Mouse (Mus musculus): Measurements from ENCODE around the gene Emsy.

GRCm38 (mm10) chr7:98702283-98703240, 46.0 kb upstream of the Emsy start, which contains the start of gene Thap12:
- TF ChIP-seq CTCF (IDR thresholded peaks at IDR 0.05; ENCODE audit: low read depth) (peak; percentile 64), EP300 (IDR thresholded peaks at IDR 0.05; ENCODE audit: low read depth) (no peak)
